Mouse (Mus musculus) T-helper 1 cell (primary cell): ENCODE results near the gene Plin1.

Source experiments
- in situ Hi-C: fragments of 300-600 bp; cut with MboI, MseI; formaldehyde crosslinking; loops from one replicate; pipeline ENCODE4 v1.15.1; 2025; ENCODE audit warnings: high pct_unique_total_duplicates

The Plin1 gene

GRCm38 (mm10) chr7:79732622-79733021 lies at the start of gene Plin1:
TSS of gene Plin1 (minus strand) at chr7:79732903.
- in situ Hi-C loops: no loop called here

- in situ Hi-C loops: no loop called here
Observed at GRCm38 (mm10) chr7:79782516-79782855, 49.8 kb upstream of the Plin1 start.

GRCm38 (mm10) chr7:79781826-79782515 lies 49.3 kb upstream of the Plin1 start:
- in situ Hi-C loops: no loop called here

- in situ Hi-C loops: no loop called here
Observed at GRCm38 (mm10) chr7:79780647-79781626, 48.2 kb upstream of the Plin1 start.

- in situ Hi-C loops: no loop called here
Observed at GRCm38 (mm10) chr7:79771561-79772512, 39.1 kb upstream of the Plin1 start.

- in situ Hi-C loops: no loop called here
Observed at GRCm38 (mm10) chr7:79769664-79770063, 37.0 kb upstream of the Plin1 start.

- in situ Hi-C loops: no loop called here
Observed at GRCm38 (mm10) chr7:79765991-79766390, 33.3 kb upstream of the Plin1 start.

GRCm38 (mm10) chr7:79762106-79762505 lies 29.4 kb upstream of the Plin1 start:
- in situ Hi-C loops: no loop called here

GRCm38 (mm10) chr7:79761124-79761876 lies 28.6 kb upstream of the Plin1 start:
- in situ Hi-C loops: no loop called here

- in situ Hi-C loops: no loop called here
Observed at GRCm38 (mm10) chr7:79759766-79760165, 27.1 kb upstream of the Plin1 start.

- in situ Hi-C loops: no loop called here
Observed at GRCm38 (mm10) chr7:79758176-79758575, 25.5 kb upstream of the Plin1 start.

GRCm38 (mm10) chr7:79756334-79756733 lies 23.6 kb upstream of the Plin1 start:
- in situ Hi-C loops: no loop called here

GRCm38 (mm10) chr7:79749511-79749910 lies 16.8 kb upstream of the Plin1 start:
- in situ Hi-C loops: no loop called here

- in situ Hi-C loops: no loop called here
Observed at GRCm38 (mm10) chr7:79747659-79748058, 15.0 kb upstream of the Plin1 start.

- in situ Hi-C loops: no loop called here
Observed at GRCm38 (mm10) chr7:79744585-79744984, 11.9 kb upstream of the Plin1 start.

- in situ Hi-C loops: no loop called here
Observed at GRCm38 (mm10) chr7:79744051-79744450, 11.3 kb upstream of the Plin1 start.

- in situ Hi-C loops: no loop called here
Observed at GRCm38 (mm10) chr7:79742659-79743536, 10.2 kb upstream of the Plin1 start, which contains the start of the genes Pex11a and Wdr93. TSS of gene Pex11a (minus strand) at chr7:79743131. TSS of gene Wdr93 (plus strand) at chr7:79743163.

GRCm38 (mm10) chr7:79742277-79742658 lies 9.6 kb upstream of the Plin1 start:
- in situ Hi-C loops: no loop called here

GRCm38 (mm10) chr7:79740279-79740678 lies 7.6 kb upstream of the Plin1 start:
- in situ Hi-C loops: no loop called here

- in situ Hi-C loops: no loop called here
Observed at GRCm38 (mm10) chr7:79738913-79739312, 6.2 kb upstream of the Plin1 start.
